Mouse (Mus musculus): ENCODE results near the gene Cox15.

- TF ChIP-seq CTCF (IDR thresholded peaks at IDR 0.05): peak; percentile 86
- TF ChIP-seq POLR2A (IDR thresholded peaks at IDR 0.05; ENCODE audit: insufficient read depth, low read depth, low read length): peak; percentile 96
These were observed 63.2 kb downstream of the Cox15 start, which contains the start of gene Entpd7 for GRCm38 (mm10) chr19:43689419-43690246.
